ENCODE assay signal across 12 mouse cellular contexts in the genomic region with DNA sequence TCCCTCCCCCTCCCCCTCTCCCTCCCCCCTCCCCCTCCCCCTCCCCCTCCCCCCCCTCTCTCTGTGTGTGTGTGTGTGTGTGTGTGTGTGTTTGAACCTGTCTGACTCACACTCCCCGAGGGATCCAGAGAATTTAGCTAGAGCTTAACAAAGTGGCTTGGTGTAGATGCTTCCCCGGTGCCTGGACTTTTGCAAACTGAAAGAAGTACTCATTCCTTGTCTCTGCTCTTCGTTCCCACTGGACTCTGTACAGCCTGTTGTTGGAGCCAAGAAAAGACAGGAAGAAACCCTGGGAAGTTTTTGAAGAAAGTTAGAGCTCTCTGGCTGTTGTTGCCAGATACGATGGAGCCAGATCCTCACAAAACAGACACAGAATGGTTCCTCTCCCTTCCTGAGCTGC.
DNase-seq lines count a peak whose midpoint lies in the region; ATAC-seq and TF ChIP-seq lines count a peak whose summit lies in the region.
"Had no signal": no experiment of that assay in that cellular context is flagged by ENCODE, and none has a peak within 500 bp of the region (broad histone marks: within the 10 kb centered on the region; RNA-seq: fewer than 3 reads in every experiment).

No protein-coding gene starts in this region.

- H3K9me3 ChIP-seq in kidney, embryonic 16.5 days (ENCODE audit: low read length), result no peaks in the 10 kb centered on the region
- no peaks in the 10 kb centered on the region for H3K9me3 ChIP-seq in stomach, postnatal 0 days (ENCODE audit: control insufficient read depth, low read length)
- H3K9me3 ChIP-seq: forebrain, embryonic 15.5 days; hindbrain, embryonic 12.5 days; liver, embryonic 15.5 days had no signal

- no peak for TF ChIP-seq CTCF in gastrocnemius, adult 2 months (IDR thresholded peaks at IDR 0.05)
- TF ChIP-seq CTCF in stomach, postnatal 0 days (IDR thresholded peaks at IDR 0.05; ENCODE audit: low read depth), result no peak

- H3K9ac ChIP-seq in kidney, embryonic 16.5 days (replicated peaks; ENCODE audit: low read length), result no peak overlapping the region
- no peak overlapping the region for H3K9ac ChIP-seq in stomach, postnatal 0 days (ENCODE audit: low read length)
- H3K9ac ChIP-seq: forebrain, embryonic 15.5 days; hindbrain, embryonic 12.5 days; liver, embryonic 15.5 days had no signal

- H3K36me3 ChIP-seq in kidney, embryonic 16.5 days (ENCODE audit: insufficient read depth, low read length), result peaks cover 4% of the 10 kb centered on the region; the same call in 1 of the 2 replicates
- no peaks in the 10 kb centered on the region for H3K36me3 ChIP-seq in stomach, postnatal 0 days (ENCODE audit: control insufficient read depth, insufficient read depth, low read length)
- H3K36me3 ChIP-seq: forebrain, embryonic 15.5 days; hindbrain, embryonic 12.5 days had no signal

- intact Hi-C loops in gastrocnemius, adult 2 months (cut with DNase I), result no loop called here
- intact Hi-C loops in gastrocnemius, postnatal 36 days (cut with DNase I), result no loop called here
- intact Hi-C loops in left cerebral cortex, postnatal 14 days (cut with DNase I), result no loop called here

- peak; percentile 29 for DNase-seq in gastrocnemius, adult 2 months
- DNase-seq in gastrocnemius, postnatal 36 days, result no peak
- DNase-seq in urinary bladder, postnatal 14 days (ENCODE audit: low spot score), result peak; percentile 28
- no peak for DNase-seq in urinary bladder, postnatal 10 days (ENCODE audit: low spot score)
- DNase-seq in stomach, postnatal 0 days (ENCODE audit: low spot score), result no peak
- DNase-seq in left cerebral cortex, postnatal 14 days (ENCODE audit: low spot score in 2 of 2), result no peak
- DNase-seq in adrenal gland, postnatal 36 days, result no peak
- DNase-seq: B cell, adult 2 months had no signal

- no peak for ATAC-seq in kidney, embryonic 16.5 days (ENCODE audit: low FRiP score, low TSS enrichment)
- ATAC-seq in stomach, postnatal 0 days (ENCODE audit: low FRiP score, low TSS enrichment), result peak; percentile 47; the same call in 1 of the 2 replicates
- ATAC-seq: forebrain, embryonic 15.5 days had no signal

- H3K4me3 ChIP-seq in gastrocnemius, adult 2 months, result peak overlapping the region; percentile 36
- H3K4me3 ChIP-seq in kidney, embryonic 16.5 days (ENCODE audit: low read length), result no peak overlapping the region
- no peak overlapping the region for H3K4me3 ChIP-seq in stomach, postnatal 0 days (ENCODE audit: low read depth, low read length)
- H3K4me3 ChIP-seq: forebrain, embryonic 15.5 days; hindbrain, embryonic 12.5 days; liver, embryonic 15.5 days had no signal

- no peaks in the 10 kb centered on the region for H3K27me3 ChIP-seq in kidney, embryonic 16.5 days (ENCODE audit: insufficient read depth, low read length)
- no peaks in the 10 kb centered on the region for H3K27me3 ChIP-seq in stomach, postnatal 0 days (ENCODE audit: control insufficient read depth, insufficient read depth, low read length)
- H3K27me3 ChIP-seq: forebrain, embryonic 15.5 days; hindbrain, embryonic 12.5 days; liver, embryonic 15.5 days had no signal

- WGBS in kidney, embryonic 16.5 days, result 52% methylated on average over 4 of the region's 4 CpGs
- 24% methylated on average over 4 of the region's 4 CpGs for WGBS in stomach, postnatal 0 days

- peaks cover 5% of the 10 kb centered on the region; the same call in 1 of the 2 replicates for H3K4me1 ChIP-seq in kidney, embryonic 16.5 days (ENCODE audit: insufficient read depth, low read length)
- H3K4me1 ChIP-seq in stomach, postnatal 0 days (replicated peaks; ENCODE audit: control insufficient read depth, insufficient read depth), result no peaks in the 10 kb centered on the region
- H3K4me1 ChIP-seq: forebrain, embryonic 15.5 days; hindbrain, embryonic 12.5 days; liver, embryonic 15.5 days had no signal

- H3K27ac ChIP-seq in gastrocnemius, adult 2 months, result peak overlapping the region; percentile 62
- H3K27ac ChIP-seq in kidney, embryonic 16.5 days (ENCODE audit: low read length), result peak overlapping the region; percentile 60
- peak overlapping the region; percentile 61; the same call in 1 of the 2 replicates for H3K27ac ChIP-seq in stomach, postnatal 0 days (replicated peaks)
- H3K27ac ChIP-seq: forebrain, embryonic 15.5 days; hindbrain, embryonic 12.5 days; liver, embryonic 15.5 days had no signal

- no peak overlapping the region for H3K4me2 ChIP-seq in kidney, embryonic 16.5 days (replicated peaks; ENCODE audit: low read depth, low read length)
- no peak overlapping the region for H3K4me2 ChIP-seq in stomach, postnatal 0 days (replicated peaks; ENCODE audit: low read depth)
- H3K4me2 ChIP-seq: forebrain, embryonic 15.5 days; hindbrain, embryonic 12.5 days; liver, embryonic 15.5 days had no signal

- TF ChIP-seq EP300 in stomach, postnatal 0 days (optimal IDR thresholded peaks at IDR 0.05), result no peak

Comparison
In these comparisons a context has a peak if more than half of its experiments do, and no peak if none do; other contexts are left out.
1. DNase-seq: peak in gastrocnemius, adult 2 months (single experiment) and urinary bladder, postnatal 14 days (single experiment); none in gastrocnemius, postnatal 36 days (0 of 2), urinary bladder, postnatal 10 days (single experiment), stomach, postnatal 0 days (single experiment), left cerebral cortex, postnatal 14 days (0 of 2) and adrenal gland, postnatal 36 days (0 of 2).
2. Peak in every context shown above with its lines, with median percentiles within 50 percentile points of each other: H3K27ac ChIP-seq.